Mouse (Mus musculus) CH12.LX (cell line): Measurements from ENCODE around the gene Akap10.

Experiments
- CHD1 ChIP-seq: IDR thresholded peaks from 2 replicates; pipeline ENCODE4 v1.6.1; 2012; ENCODE audit warnings: low read depth, low read length, improper control_type of control experiment, inconsistent platforms
- CTCF ChIP-seq, 2 experiments: IDR thresholded peaks in 1 of 2; conservative IDR thresholded peaks in 1 of 2; 2 replicates each; pipeline ENCODE4 v1.5.1; 2011 to 2012; ENCODE audit warnings: low read depth in 2 of 2, low read length in 2 of 2, improper control_type of control experiment in 1 of 2, inconsistent platforms in 1 of 2, mild to moderate bottlenecking in 1 of 2, moderate library complexity in 1 of 2
- MAFK ChIP-seq: IDR thresholded peaks from 2 replicates; pipeline ENCODE4 v1.6.1; 2011; ENCODE audit warnings: low read length, improper control_type of control experiment; ENCODE audit not compliant: insufficient replicate concordance
- POLR2A ChIP-seq: IDR thresholded peaks from 2 replicates; pipeline ENCODE4 v1.6.1; 2011; ENCODE audit warnings: low read depth, mild to moderate bottlenecking, improper control_type of control experiment, low read length
- TCF12 ChIP-seq: IDR thresholded peaks from 2 replicates; pipeline ENCODE4 v1.6.1; 2014; ENCODE audit warnings: low read depth, mild to moderate bottlenecking, inconsistent platforms, low read length, improper control_type of control experiment

GRCm38 (mm10) chr11:61908315-61908714 lies 21.7 kb downstream of the Akap10 start:
- TF ChIP-seq CHD1 (no peak), CTCF (conservative IDR thresholded peaks at IDR 0.05 in 1 of 2, IDR thresholded peaks at IDR 0.05 in 1 of 2; ENCODE audit: low read depth in 2 of 2, low read length in 2 of 2) (no peak), TCF12 (no peak), POLR2A (no peak), MAFK (no peak)
